Mouse (Mus musculus): Measurements from ENCODE around the gene Ski.

Ski gene

DNA sequence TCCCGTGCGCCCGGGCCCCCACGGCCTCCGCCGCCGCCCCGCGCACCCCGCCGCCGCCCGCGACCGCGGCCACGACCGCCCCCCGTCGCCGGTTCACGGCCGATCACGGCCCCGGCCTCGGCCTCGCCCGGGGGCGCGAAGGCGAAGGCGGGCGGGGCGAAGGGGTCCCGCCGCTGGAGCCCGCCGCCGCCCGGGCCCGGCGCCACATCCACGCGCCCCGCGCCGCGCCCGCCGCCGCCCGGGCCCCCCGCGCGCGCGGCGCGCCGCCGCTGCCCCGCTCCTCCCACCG is at the start of gene Ski:
Gene Ski, minus strand, starts transcription at position 41 of the 289 bp plus-strand sequence.
- in situ Hi-C loops (cut with MboI; ENCODE audit: low sequenced_read_pairs) = no loop called here

DNA sequence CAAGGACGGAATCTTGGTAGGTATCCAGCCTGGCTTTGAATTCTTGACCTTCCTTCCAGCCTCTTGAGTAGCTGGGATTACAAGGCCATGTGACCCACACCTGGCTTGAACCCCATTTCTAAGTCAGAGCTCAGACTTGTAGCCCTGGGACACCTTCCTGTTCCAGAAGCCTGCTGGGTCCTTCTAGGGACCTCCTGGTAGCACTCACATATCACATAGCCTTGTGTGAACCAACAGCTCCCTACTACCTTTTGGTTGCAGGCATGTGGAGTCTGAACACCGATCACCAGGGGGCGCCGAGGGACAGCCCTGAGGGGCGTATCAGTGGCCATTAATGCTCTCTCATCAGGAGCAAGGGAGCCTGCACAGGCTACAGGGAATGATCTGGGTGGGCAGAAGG is 46.0 kb upstream of the Ski start:
- in situ Hi-C loops (cut with MboI; ENCODE audit: low sequenced_read_pairs) = no loop called here

DNA sequence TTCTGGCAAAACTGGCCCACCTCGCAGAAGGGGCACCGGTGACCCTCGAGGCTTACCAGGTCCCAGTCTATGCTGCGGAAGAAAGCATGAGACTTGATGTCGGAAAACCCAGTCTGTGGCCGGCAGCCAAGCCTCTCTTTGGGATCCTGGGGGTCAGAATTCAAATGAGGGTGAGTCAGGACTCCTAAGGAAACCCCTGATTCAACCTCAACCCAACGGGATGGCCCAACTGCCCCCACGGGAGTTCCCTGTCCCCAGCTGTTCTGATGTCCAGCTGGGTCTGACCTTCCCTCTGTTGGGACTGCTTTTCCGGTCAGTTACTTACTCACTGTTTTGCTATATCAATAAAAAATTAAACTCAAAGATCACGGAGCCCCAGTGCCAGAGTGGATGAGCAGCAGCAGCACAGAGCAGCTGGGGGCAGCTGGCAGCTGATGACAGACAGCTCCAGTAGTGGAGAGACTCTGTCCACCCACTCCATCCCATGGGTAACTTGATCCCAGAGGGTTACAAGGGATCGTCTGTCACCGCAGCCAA is 45.3 kb upstream of the Ski start:
- in situ Hi-C loops (cut with MboI; ENCODE audit: low sequenced_read_pairs) = no loop called here

DNA sequence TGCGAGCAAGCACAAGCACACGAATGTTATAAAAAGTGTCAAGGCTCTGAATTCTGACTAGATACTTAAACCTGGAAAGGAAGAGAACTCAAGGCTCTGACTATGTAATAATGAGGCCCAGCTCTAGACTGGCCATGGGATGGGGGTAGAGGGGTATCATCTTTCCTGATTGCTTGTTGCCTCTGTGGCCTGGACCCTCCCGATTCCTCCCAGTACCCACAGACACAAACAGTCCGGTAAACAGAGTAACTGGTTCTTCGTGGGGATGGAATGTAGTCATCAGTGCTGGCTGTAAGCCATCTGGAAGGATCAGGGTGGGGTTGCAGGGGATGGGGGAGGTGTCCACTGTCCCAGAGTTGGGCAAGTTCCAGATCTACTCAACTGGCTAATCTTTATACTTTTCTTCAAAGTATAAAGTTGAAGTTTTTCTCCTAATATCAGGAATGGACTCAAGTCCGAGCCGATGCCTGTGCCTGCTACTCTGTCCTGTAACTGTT is 44.7 kb upstream of the Ski start:
- in situ Hi-C loops (cut with MboI; ENCODE audit: low sequenced_read_pairs) = no loop called here

DNA sequence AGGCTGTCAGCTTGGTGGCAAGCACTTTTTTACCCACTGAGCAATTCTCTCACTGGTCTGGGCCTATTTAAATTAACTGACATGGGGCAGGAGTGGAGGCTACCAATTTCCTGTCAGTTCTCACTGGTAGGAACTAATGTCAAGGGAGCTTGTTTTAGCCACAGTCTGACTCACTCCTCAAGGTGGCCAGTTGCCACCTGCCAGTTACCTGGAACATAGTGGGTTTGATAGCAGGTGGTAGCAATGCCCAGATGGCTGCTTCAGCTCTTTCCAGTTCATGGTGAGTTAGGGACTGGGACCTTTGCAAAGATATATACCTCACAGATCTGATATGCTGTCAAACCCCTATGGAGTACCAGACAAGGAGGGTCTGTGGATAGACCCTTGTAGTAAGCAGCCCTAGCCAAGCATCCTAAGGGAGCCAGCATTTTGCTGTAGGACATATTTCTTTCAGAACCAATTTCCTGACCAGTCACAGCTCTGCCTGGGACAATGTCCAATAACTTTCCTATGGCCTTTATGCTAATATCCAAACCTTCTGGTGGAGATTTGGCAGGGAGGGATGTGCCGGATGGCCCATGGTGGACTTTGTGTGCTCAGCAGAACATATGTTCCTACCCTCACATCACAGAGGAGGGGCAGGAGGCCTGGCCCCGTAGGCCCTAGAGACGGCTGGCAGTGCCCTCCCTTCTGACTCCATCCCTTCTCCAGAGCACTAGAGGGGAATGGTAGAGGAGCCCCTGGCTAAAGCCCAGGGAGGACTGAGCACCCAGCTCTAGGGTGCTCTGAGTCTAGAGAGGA is 42.3 kb upstream of the Ski start:
- in situ Hi-C loops (cut with MboI; ENCODE audit: low sequenced_read_pairs) = no loop called here

DNA sequence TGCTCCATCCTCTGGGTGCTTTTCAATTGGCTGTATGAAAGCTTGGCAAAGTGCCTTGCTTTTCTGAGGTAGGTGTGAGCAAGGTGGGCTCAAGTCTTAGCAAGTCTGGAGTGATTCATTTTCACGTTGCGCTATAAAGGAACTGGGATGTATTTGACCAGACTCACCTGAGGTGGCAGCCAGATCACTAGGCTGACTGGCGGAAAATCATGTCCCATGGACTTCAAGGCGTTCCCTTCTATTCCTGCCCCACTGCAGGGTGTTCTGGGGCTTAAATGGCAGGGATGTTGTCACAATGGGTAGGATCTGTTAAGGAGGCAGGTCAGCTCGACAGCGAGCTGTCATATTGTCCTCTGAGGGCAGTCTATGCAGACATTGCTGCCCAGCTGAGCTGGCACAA is 29.9 kb upstream of the Ski start:
- in situ Hi-C loops (cut with MboI; ENCODE audit: low sequenced_read_pairs) = no loop called here

DNA sequence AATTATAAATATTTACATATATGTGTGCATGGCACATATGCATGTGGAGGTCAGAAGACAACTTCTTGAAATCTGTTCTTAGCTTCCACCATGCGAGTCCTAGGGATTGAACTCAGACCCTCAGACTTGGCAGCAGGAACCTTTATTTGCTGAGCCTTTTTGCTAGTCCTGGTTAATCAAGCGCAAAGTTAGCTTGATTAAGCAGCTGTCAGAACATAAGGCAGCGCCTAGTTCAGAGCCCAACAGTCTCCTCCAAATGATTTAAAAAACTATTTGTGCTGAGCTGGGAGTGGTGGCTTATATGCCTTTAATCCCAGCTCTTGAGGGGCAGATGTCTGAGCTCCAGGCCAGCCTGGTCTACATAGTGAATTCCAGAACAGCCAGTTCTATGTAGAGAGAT is 28.8 kb upstream of the Ski start:
- in situ Hi-C loops (cut with MboI; ENCODE audit: low sequenced_read_pairs) = no loop called here

DNA sequence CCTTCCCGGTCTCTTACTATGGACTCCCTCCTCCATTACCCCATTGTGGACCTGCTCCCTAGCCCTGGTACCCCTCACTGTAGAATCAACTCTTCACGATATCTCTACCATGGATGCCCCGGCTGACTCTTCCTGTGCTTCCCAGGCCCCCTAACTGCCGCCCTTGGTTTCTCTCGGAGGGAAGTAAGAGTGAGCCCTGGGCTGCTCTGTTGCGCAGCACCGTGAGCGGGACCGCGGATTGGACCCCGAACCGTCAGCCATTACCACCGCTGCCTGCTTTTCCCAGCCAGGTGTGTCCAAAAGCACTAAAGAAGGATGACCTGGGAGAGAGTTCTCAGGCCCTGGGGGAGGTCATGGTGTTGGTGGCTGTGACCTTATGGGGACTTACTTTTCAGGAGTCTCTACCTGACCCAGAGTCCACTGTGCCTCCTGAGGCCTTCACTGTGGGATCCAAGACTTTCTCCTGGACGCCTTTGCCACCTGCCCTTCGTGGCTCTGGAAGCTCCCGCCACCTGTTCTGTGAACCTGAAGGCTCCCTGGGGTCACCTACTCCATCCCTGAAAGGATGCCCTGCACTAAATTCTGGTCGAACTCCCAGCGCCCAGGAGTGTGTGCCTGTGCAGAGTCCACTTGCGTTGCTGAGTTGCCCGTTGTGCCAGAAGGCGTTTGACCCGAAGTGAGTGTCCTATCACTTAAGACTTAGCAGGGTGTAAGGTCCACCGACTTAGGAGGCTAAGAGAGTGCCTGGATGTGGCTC is 28.1 kb upstream of the Ski start:
- in situ Hi-C loops (cut with MboI; ENCODE audit: low sequenced_read_pairs) = no loop called here

DNA sequence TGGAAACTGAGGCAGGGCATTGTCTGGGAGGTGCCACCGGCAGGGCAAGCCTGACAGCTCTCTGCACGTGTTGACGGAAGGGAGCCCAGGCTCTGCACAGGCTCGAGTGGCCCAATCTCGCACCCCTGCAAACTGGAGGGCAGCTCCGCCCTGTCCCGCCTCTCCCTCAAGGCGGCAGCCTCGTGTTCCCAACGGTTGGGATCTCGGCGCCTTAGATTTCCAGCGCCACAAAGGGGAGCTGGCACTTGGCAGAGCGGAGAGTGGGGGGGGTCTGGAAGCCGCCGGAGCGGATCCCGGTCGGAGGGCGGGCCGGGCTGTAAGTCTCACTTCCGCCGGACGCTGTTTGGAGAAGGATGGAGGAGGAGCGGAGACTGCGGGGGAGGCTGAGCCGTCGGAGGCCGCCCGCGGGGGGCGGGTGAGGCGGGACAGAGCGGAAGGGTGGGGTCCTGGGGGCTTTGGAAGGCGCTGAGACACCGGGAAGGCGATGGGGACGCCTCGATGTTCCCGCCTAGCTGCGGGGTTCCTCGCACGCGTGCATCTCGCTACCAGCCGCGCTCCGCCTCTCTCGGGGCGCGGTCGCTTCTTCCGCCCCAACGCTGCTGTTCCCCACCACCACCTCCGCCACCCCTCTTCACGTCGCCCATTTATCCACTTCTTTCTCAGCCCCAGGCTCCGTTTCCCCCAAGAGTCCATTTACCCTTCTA is 27.4 kb upstream of the Ski start, which contains the start of gene Faap20:
Gene Faap20, plus strand, starts transcription at position 155 of the 704 bp plus-strand sequence.
- in situ Hi-C loops (cut with MboI; ENCODE audit: low sequenced_read_pairs) = loop anchor here (5.0 to 25.0 kb wide), 3 partner anchors 157 to 362 kb away; partner anchors contain the start of gene Fam213b

DNA sequence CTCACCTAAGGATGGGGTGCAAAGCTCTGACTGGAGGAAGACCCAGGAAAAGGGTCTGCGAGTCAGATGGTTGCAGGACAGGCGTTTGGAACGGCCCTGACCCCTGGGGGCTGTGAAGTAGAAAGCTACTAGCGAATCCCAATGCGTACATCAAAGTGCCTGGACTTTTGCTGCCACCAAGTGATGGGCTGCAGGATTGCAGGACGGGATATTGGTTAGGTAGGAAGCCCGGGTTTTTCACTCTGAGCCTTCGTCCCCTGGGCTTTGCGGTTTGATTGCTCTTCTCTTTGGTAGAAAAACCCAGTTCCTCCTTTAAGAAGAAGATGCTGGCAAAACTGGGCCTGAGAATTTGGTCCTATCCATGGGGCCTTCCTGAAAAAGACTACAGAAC is 26.9 kb upstream of the Ski start:
- in situ Hi-C loops (cut with MboI; ENCODE audit: low sequenced_read_pairs) = loop anchor here (5.0 to 25.0 kb wide), 3 partner anchors 157 to 362 kb away; partner anchors contain the start of gene Fam213b

DNA sequence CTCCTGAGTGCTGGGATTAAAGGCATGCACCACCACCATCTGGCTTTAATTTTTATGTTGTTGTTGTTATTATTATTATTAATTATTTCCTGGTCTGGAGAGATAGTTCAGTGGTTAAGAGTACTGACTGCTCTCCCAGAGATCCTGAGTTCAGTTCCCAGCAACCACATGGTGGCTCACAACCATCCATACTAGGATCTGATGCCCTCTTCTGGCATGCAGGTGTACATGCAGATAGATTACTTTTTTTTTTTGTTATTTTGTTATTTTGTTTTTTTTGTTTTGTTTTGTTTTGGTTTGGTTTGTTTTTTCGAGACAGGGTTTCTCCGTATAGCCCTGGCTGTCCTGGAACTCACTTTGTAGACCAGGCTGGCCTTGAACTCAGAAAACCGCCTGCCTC is 25.7 kb upstream of the Ski start:
- in situ Hi-C loops (cut with MboI; ENCODE audit: low sequenced_read_pairs) = loop anchor here (5.0 to 25.0 kb wide), 3 partner anchors 156 to 361 kb away; partner anchors contain the start of gene Fam213b

DNA sequence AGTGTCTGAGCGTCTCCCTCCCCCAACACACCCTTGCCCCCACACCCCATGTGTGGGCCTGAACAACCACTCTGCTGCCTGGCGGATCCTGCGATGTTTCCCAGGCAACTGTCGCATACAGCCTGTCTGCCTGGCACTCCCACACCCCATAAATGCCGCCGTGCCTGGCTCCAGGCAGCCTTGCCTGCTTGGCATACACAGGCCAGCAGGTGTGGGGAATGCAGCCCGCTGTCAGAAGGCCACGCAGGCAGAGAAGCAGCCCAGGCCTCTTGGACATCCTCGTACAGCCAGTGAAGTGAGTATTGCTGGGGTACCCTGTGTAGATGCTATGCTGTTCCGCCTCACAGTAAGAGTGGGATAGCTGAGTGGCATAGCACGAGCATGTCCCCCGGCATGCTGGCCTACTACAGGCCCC is 24.3 kb upstream of the Ski start:
- in situ Hi-C loops (cut with MboI; ENCODE audit: low sequenced_read_pairs) = loop anchor here (5.0 to 25.0 kb wide), 3 partner anchors 154 to 359 kb away; partner anchors contain the start of gene Fam213b

DNA sequence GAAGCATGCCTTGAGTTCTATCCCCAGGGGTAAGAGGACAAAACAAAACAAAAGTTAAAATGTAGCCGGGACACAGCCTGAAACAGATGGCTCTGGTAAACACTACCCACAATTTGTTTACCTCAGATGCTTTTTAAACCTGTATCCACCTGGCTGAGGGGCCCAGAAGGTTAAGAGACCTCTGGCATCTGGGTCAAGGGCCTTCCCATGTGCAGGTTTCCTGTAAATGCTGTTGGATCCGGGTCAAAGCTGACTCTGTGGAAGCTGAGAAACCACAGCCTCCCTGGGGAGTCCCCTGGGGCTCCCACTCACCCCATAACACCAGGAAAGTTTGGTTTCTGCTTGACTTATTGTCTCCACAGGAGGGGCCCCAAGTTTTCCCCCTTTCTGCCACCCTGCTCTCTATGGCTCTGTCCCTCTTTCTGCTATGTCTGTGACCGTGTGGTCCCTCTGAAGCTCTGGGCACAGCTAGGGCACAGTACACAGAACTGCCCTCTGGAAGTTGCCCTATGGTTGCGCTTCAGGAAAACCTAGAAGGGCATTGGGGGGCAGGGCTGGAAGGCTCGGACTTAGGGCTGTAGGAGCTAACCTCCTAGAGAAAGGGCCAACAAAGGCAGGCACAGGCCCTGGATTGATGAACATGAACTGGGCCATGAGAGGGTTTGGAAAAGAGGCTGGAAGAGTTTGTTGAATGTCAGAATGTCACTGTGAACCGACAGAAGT is 23.5 kb upstream of the Ski start:
- in situ Hi-C loops (cut with MboI; ENCODE audit: low sequenced_read_pairs) = loop anchor here (5.0 to 25.0 kb wide), 3 partner anchors 154 to 359 kb away; partner anchors contain the start of gene Fam213b

DNA sequence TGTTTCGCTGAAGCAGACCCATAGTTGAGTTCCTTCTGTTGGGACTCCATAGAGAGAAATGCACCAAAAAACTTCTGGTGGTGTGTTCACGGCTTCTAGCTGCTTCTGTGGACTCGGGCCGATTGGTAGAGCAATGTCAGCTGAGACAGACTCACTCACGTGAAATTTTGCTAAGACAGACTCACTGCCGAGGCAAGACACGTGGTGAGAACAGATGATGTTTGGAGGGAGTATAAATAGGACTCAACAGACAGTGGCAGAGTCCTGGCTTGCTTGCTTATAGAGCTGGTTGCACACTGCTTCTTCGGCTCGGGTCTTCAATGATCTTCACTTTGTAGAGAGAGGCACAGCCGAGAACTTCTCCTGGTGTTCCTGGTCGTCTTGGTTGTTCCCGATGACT is 20.8 kb upstream of the Ski start:
- in situ Hi-C loops (cut with MboI; ENCODE audit: low sequenced_read_pairs) = loop anchor here (10.0 to 25.0 kb wide), 2 partner anchors 268 to 356 kb away; partner anchors contain the start of gene Fam213b

DNA sequence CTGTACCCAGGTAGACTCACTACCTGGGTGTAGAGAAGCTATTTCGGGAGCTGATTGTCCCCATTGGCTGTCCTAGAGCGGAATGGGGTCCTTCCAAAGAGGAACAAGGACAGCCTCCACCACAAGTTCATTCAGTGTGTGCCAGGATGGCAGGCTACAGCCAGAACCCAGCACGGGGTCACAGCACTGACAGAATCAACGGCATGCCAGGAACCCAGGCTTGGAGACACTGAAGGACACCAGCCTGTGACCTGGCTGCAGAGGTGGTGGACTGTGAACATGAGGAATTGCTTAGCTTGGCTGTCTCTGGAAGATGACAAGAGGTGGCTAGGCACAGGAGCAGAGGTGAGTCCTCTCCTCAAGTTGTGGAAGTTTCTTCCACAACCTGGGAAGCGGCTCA is 19.9 kb upstream of the Ski start:
- in situ Hi-C loops (cut with MboI; ENCODE audit: low sequenced_read_pairs) = loop anchor here (10.0 to 25.0 kb wide), 2 partner anchors 267 to 355 kb away; partner anchors contain the start of gene Fam213b

DNA sequence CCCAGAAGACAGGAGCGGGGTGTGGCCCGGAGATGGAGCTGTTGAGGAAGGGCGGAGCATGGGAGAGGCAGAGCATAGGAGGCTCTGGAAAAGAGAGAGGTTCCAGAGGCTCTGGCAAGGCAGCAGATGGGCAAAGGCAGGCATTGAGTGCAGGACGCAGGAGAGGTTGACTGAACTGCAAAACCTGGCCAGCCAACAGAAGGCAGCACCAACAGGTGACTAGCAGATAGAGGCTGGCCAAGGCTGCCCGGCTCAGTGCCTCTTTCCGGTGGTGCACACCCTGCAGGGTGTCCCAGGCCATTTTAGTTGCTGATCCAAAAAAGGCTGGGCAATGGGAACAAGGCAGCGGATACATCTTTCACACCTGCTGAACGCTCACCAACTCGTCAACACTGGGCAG is 19.4 kb upstream of the Ski start:
- in situ Hi-C loops (cut with MboI; ENCODE audit: low sequenced_read_pairs) = loop anchor here (10.0 to 25.0 kb wide), 2 partner anchors 267 to 354 kb away; partner anchors contain the start of gene Fam213b

DNA sequence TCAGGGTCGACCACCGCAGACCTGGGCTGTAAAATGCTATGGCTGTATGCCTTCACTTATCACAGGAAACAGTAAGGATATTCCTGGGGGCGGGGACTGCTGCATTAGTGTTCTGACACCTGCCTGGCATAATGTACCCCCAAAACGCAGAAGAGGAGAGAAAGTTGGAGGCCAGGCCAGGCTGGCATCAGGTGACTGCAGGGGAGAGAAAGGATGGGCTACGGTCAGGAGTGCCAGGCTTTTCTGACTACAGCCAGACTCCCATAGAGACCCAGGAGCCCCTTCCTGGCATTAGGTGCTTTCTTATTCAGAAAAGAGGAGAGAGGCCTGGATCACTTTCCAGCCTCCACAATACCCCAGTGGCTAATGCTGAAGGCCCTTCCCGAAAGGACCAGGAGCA is 17.1 kb upstream of the Ski start:
- in situ Hi-C loops (cut with MboI; ENCODE audit: low sequenced_read_pairs) = loop anchor here (25.0 kb wide), 1 partner anchor 352 kb away; the partner anchor contains the start of gene Fam213b

DNA sequence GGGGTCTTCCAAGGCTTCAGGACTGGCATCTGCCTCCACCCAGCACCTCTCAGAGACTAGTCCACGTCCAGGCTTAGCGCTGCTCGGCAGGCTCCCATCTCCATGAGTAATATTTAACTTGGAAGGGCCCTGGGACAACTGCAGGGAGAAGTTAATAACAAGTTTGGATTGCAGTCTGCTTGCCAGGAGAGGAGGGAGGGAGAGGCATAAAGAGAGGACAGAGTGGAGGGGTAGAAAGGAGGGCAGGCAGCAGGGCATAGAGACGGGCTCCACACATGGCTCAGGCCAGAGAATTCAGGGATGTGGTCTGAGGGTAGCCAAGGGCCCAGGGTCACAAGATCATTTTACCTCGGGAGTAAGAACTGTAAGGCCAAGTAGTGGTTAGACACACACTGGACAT is 15.9 kb upstream of the Ski start:
- in situ Hi-C loops (cut with MboI; ENCODE audit: low sequenced_read_pairs) = loop anchor here (25.0 kb wide), 1 partner anchor 351 kb away; the partner anchor contains the start of gene Fam213b

DNA sequence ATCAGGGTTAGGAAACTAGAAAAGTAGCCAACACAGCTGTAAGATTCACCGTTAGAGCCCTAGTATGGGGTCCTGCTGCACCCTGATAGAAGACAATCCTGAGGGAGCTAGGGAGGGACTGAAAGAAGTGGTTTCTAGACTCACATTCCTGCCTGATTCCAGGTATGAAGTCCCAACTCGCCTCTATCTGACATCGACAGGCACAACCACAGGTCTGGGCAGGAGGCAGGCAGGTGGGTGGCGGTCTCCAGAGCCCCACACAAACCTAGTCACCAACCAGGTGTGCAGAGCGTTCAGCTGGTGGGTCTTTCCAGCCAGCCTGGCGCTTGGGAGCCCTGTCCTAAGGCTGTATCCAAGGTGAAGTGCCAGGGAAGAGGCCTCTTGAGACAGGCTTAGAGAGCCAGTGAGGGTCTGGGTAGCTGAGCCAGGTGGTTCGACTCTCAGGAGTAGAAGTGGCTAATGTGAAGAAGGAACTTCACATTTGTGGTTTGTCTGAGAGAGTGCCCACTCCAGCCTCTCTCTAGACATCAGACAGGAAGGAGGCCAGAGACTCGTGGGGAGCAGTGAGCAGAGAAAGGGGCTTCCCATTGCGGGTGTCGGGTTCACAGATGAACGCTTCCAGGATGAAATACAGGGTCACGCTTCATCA is 14.5 kb upstream of the Ski start:
- in situ Hi-C loops (cut with MboI; ENCODE audit: low sequenced_read_pairs) = loop anchor here (25.0 kb wide), 1 partner anchor 350 kb away; the partner anchor contains the start of gene Fam213b
